Mouse (Mus musculus) megakaryocyte, embryonic 14.5 days (primary cell): ENCODE data around the gene Zfp706.

Experiments
- FLI1 ChIP-seq: IDR thresholded peaks from 2 replicates; pipeline ENCODE4 v1.6.1; 2012; ENCODE audit warnings: low read length, inconsistent platforms, mixed read lengths
- GATA1 ChIP-seq: IDR thresholded peaks from 3 replicates; pipeline ENCODE4 v1.6.1; 2012; ENCODE audit warnings: mixed read lengths, low read length, inconsistent platforms, borderline replicate concordance

- TF ChIP-seq FLI1 = no peak
- no peak for TF ChIP-seq GATA1
These were observed 416 bp upstream of the Zfp706 start for GRCm38 (mm10) chr15:37007959-37008419.
